ENCODE assay signal across 37 mouse cellular contexts in the genomic region with DNA sequence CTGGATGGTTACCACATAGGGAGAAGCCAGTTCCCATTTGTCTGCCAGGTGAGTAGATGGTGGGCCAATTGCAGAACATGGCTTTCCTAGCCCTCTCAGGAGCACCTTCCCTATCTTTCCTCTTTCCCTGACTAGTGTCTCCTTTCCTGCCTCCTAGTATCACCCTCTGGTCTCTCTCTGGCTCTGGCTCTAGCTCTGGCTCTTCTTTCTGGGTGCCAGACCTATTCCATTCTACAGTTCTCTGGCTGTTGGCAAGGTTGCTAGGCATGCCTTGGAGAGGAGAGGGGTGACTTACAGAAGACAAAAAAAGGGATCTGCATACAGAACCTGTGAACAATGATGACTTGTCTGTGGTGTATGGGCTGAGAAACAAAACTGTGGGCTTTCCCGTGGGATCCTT. TPM values are rescaled to one million over a fixed set of nuclear protein-coding genes. Genes with fewer than 3 reads are reported as not detected.
DNase-seq lines count a peak whose midpoint lies in the region; ATAC-seq and TF ChIP-seq lines count a peak whose summit lies in the region.
"Had no signal": no experiment of that assay in that cellular context is flagged by ENCODE, and none has a peak within 500 bp of the region (broad histone marks: within the 10 kb centered on the region; RNA-seq: fewer than 3 reads in every experiment).

No protein-coding gene starts in this region.

- no peak for TF ChIP-seq CTCF in forebrain, postnatal 0 days (IDR thresholded peaks at IDR 0.05; ENCODE audit: low read depth)

- no peak overlapping the region for H3K9ac ChIP-seq in forebrain, postnatal 0 days
- H3K9ac ChIP-seq in forebrain, embryonic 11.5 days (ENCODE audit: low read length), result no peak overlapping the region
- no peak overlapping the region for H3K9ac ChIP-seq in hindbrain, embryonic 16.5 days (ENCODE audit: low read depth, low read length)
- H3K9ac ChIP-seq in hindbrain, embryonic 14.5 days, result no peak overlapping the region
- no peak overlapping the region for H3K9ac ChIP-seq in midbrain, embryonic 13.5 days (replicated peaks)
- no peak overlapping the region for H3K9ac ChIP-seq in midbrain, embryonic 15.5 days
- H3K9ac ChIP-seq: embryonic facial prominence, embryonic 15.5 days; forebrain, embryonic 13.5 days; heart, embryonic 13.5 days; intestine, embryonic 15.5 days; limb, embryonic 12.5 days; liver, embryonic 15.5 days; lung, embryonic 14.5 days; neural tube, embryonic 15.5 days had no signal

- no peak overlapping the region for H3K4me3 ChIP-seq in forebrain, postnatal 0 days (ENCODE audit: low read depth, low read length)
- H3K4me3 ChIP-seq in forebrain, embryonic 11.5 days (ENCODE audit: low read depth, low read length), result no peak overlapping the region
- no peak overlapping the region for H3K4me3 ChIP-seq in hindbrain, embryonic 16.5 days (ENCODE audit: low read length)
- H3K4me3 ChIP-seq in hindbrain, embryonic 14.5 days (replicated peaks; ENCODE audit: low read length), result no peak overlapping the region
- no peak overlapping the region for H3K4me3 ChIP-seq in midbrain, embryonic 13.5 days (replicated peaks)
- no peak overlapping the region for H3K4me3 ChIP-seq in midbrain, embryonic 15.5 days
- H3K4me3 ChIP-seq: embryonic facial prominence, embryonic 10.5 days; embryonic facial prominence, embryonic 15.5 days; forebrain, embryonic 13.5 days; heart, embryonic 13.5 days; intestine, embryonic 15.5 days; limb, embryonic 12.5 days; liver, embryonic 15.5 days; neural tube, embryonic 15.5 days had no signal

- peaks cover 92% of the 10 kb centered on the region for H3K36me3 ChIP-seq in forebrain, postnatal 0 days (ENCODE audit: insufficient read depth)
- H3K36me3 ChIP-seq in forebrain, embryonic 11.5 days (ENCODE audit: control insufficient read depth, insufficient read depth, low read length), result peaks cover 7% of the 10 kb centered on the region; the same call in 1 of the 2 replicates
- H3K36me3 ChIP-seq in hindbrain, embryonic 16.5 days (ENCODE audit: control insufficient read depth, insufficient read depth, low read length), result peaks cover 67% of the 10 kb centered on the region
- peaks cover 100% of the 10 kb centered on the region for H3K36me3 ChIP-seq in hindbrain, embryonic 14.5 days (replicated peaks; ENCODE audit: control insufficient read depth, insufficient read depth)
- peaks cover 99% of the 10 kb centered on the region for H3K36me3 ChIP-seq in midbrain, embryonic 13.5 days
- H3K36me3 ChIP-seq in midbrain, embryonic 15.5 days (replicated peaks), result peaks cover 73% of the 10 kb centered on the region
- H3K36me3 ChIP-seq: liver, embryonic 15.5 days had no signal

- 0 out of 2 replicates have a peak overlapping the region, but pooled peaks have one; percentile 9 for H3K27ac ChIP-seq in forebrain, postnatal 0 days (ENCODE audit: low read depth, low read length)
- H3K27ac ChIP-seq in forebrain, embryonic 11.5 days (ENCODE audit: low read depth, low read length), result no peak overlapping the region
- no peak overlapping the region; the same call in 1 of the 2 replicates for H3K27ac ChIP-seq in hindbrain, embryonic 16.5 days (ENCODE audit: low read depth, low read length)
- no peak overlapping the region for H3K27ac ChIP-seq in hindbrain, embryonic 14.5 days
- 0 out of 2 replicates have a peak overlapping the region, but pooled peaks have one; percentile 6 for H3K27ac ChIP-seq in midbrain, embryonic 13.5 days
- H3K27ac ChIP-seq in midbrain, embryonic 15.5 days, result no peak overlapping the region
- H3K27ac ChIP-seq: embryonic facial prominence, embryonic 10.5 days; embryonic facial prominence, embryonic 15.5 days; forebrain, embryonic 13.5 days; heart, embryonic 13.5 days; intestine, embryonic 15.5 days; limb, embryonic 12.5 days; liver, embryonic 15.5 days; neural tube, embryonic 15.5 days; stomach, postnatal 0 days had no signal

- no peaks in the 10 kb centered on the region for H3K27me3 ChIP-seq in forebrain, postnatal 0 days (ENCODE audit: insufficient read depth, low read length)
- H3K27me3 ChIP-seq in forebrain, embryonic 11.5 days (ENCODE audit: control insufficient read depth, insufficient read depth, low read length), result no peaks in the 10 kb centered on the region
- no peaks in the 10 kb centered on the region for H3K27me3 ChIP-seq in hindbrain, embryonic 16.5 days (replicated peaks; ENCODE audit: control insufficient read depth, insufficient read depth, low read length)
- H3K27me3 ChIP-seq in hindbrain, embryonic 14.5 days (ENCODE audit: control insufficient read depth, insufficient read depth, low read length), result no peaks in the 10 kb centered on the region
- H3K27me3 ChIP-seq in midbrain, embryonic 13.5 days, result no peaks in the 10 kb centered on the region
- no peaks in the 10 kb centered on the region for H3K27me3 ChIP-seq in midbrain, embryonic 15.5 days (replicated peaks)
- H3K27me3 ChIP-seq: embryonic facial prominence, embryonic 15.5 days; forebrain, embryonic 13.5 days; heart, embryonic 13.5 days; intestine, embryonic 15.5 days; limb, embryonic 12.5 days; liver, embryonic 15.5 days; neural tube, embryonic 15.5 days had no signal

- H3K9me3 ChIP-seq in forebrain, postnatal 0 days (ENCODE audit: low read length), result no peaks in the 10 kb centered on the region
- no peaks in the 10 kb centered on the region for H3K9me3 ChIP-seq in forebrain, embryonic 11.5 days (ENCODE audit: control insufficient read depth, low read length)
- no peaks in the 10 kb centered on the region for H3K9me3 ChIP-seq in hindbrain, embryonic 16.5 days (ENCODE audit: control insufficient read depth, low read length)
- H3K9me3 ChIP-seq in hindbrain, embryonic 14.5 days (ENCODE audit: control insufficient read depth, low read length), result no peaks in the 10 kb centered on the region
- H3K9me3 ChIP-seq in midbrain, embryonic 13.5 days, result no peaks in the 10 kb centered on the region
- H3K9me3 ChIP-seq in midbrain, embryonic 15.5 days, result no peaks in the 10 kb centered on the region
- H3K9me3 ChIP-seq: embryonic facial prominence, embryonic 10.5 days; embryonic facial prominence, embryonic 15.5 days; forebrain, embryonic 13.5 days; heart, embryonic 13.5 days; intestine, embryonic 15.5 days; limb, embryonic 12.5 days; liver, embryonic 15.5 days; neural tube, embryonic 15.5 days had no signal

- no peaks in the 10 kb centered on the region for H3K4me1 ChIP-seq in forebrain, postnatal 0 days (ENCODE audit: insufficient read depth)
- peaks cover 2% of the 10 kb centered on the region; the same call in 1 of the 2 replicates for H3K4me1 ChIP-seq in forebrain, embryonic 11.5 days (replicated peaks; ENCODE audit: control insufficient read depth, insufficient read depth, low read length)
- H3K4me1 ChIP-seq in hindbrain, embryonic 16.5 days (ENCODE audit: control insufficient read depth, insufficient read depth, low read depth, low read length), result no peaks in the 10 kb centered on the region
- no peaks in the 10 kb centered on the region for H3K4me1 ChIP-seq in hindbrain, embryonic 14.5 days (replicated peaks; ENCODE audit: control insufficient read depth, insufficient read depth, low read length)
- H3K4me1 ChIP-seq in midbrain, embryonic 13.5 days (replicated peaks), result peaks cover 19% of the 10 kb centered on the region
- H3K4me1 ChIP-seq in midbrain, embryonic 15.5 days, result no peaks in the 10 kb centered on the region
- H3K4me1 ChIP-seq: embryonic facial prominence, embryonic 10.5 days; embryonic facial prominence, embryonic 15.5 days; heart, embryonic 13.5 days; intestine, embryonic 15.5 days; limb, embryonic 12.5 days; liver, embryonic 15.5 days; neural tube, embryonic 15.5 days had no signal

- 71% methylated on average over 1 of the region's 1 CpGs for WGBS in forebrain, postnatal 0 days
- WGBS in forebrain, embryonic 11.5 days, result 83% methylated on average over 1 of the region's 1 CpGs
- 80% methylated on average over 1 of the region's 1 CpGs for WGBS in hindbrain, embryonic 16.5 days
- 76% methylated on average over 1 of the region's 1 CpGs for WGBS in hindbrain, embryonic 14.5 days
- 81% methylated on average over 1 of the region's 1 CpGs for WGBS in midbrain, embryonic 13.5 days
- WGBS in midbrain, embryonic 15.5 days, result 76% methylated on average over 1 of the region's 1 CpGs

- no peak overlapping the region for H3K4me2 ChIP-seq in forebrain, postnatal 0 days (ENCODE audit: low read depth)
- H3K4me2 ChIP-seq in forebrain, embryonic 11.5 days (ENCODE audit: low read depth, low read length, severe bottlenecking), result no peak overlapping the region
- H3K4me2 ChIP-seq in hindbrain, embryonic 16.5 days (ENCODE audit: low read length), result no peak overlapping the region
- no peak overlapping the region for H3K4me2 ChIP-seq in hindbrain, embryonic 14.5 days (replicated peaks)
- no peak overlapping the region for H3K4me2 ChIP-seq in midbrain, embryonic 13.5 days (replicated peaks)
- no peak overlapping the region for H3K4me2 ChIP-seq in midbrain, embryonic 15.5 days
- H3K4me2 ChIP-seq: embryonic facial prominence, embryonic 15.5 days; forebrain, embryonic 13.5 days; heart, embryonic 13.5 days; intestine, embryonic 15.5 days; limb, embryonic 12.5 days; liver, embryonic 15.5 days; lung, embryonic 14.5 days; neural tube, embryonic 15.5 days had no signal

- ATAC-seq in forebrain, postnatal 0 days, result no peak
- no peak for ATAC-seq in forebrain, embryonic 11.5 days (replicated peaks; ENCODE audit: low FRiP score)
- peak; percentile 34; the same call in 1 of the 2 replicates for ATAC-seq in hindbrain, embryonic 16.5 days
- no peak for ATAC-seq in hindbrain, embryonic 14.5 days (ENCODE audit: low FRiP score)
- no peak for ATAC-seq in midbrain, embryonic 13.5 days
- no peak for ATAC-seq in midbrain, embryonic 15.5 days (replicated peaks)
- no peak for ATAC-seq in activated CD4-positive, CD25-positive, alpha-beta regulatory T cell, adult 4 months
- ATAC-seq: forebrain, embryonic 13.5 days; intestine, embryonic 15.5 days had no signal

- DNase-seq in forebrain, postnatal 0 days, result no peak
- no peak for DNase-seq in forebrain, embryonic 11.5 days (ENCODE audit: low spot score)
- no peak for DNase-seq in hindbrain, embryonic 14.5 days (ENCODE audit: low spot score)
- DNase-seq: adrenal gland, postnatal 25 days; cerebellum, adult 11-12 months; cerebellum, postnatal 10 days; gastrocnemius, postnatal 14 days; heart, postnatal 10 days; kidney, adult 2 months; kidney, postnatal 36 days; lung, embryonic 14.5 days; lung, postnatal 14 days; right cerebral cortex, postnatal 4 days; thymus, adult 18-20 months; thymus, postnatal 25 days had no signal

RNA-seq across cellular contexts. Expression of a gene that starts 20.4 kb away (rescaled TPM):
- not detected in 2 replicates for total RNA-seq in forebrain, postnatal 0 days (2014; rRNA removed)
- not detected in 2 replicates for polyA plus RNA-seq in forebrain, postnatal 0 days (2015; fragmentation: Nextera tagmentation; extraction: Ambion mirVana)
- polyA plus RNA-seq in forebrain, embryonic 11.5 days (2014; fragmentation: Nextera tagmentation; extraction: Ambion mirVana), result not detected in 2 replicates
- polyA plus RNA-seq in hindbrain, embryonic 16.5 days (2015; fragmentation: Nextera tagmentation; extraction: Ambion mirVana), result 0.09 TPM in 1 of 2 replicates, not detected in the other
- not detected in 2 replicates for polyA plus RNA-seq in hindbrain, embryonic 14.5 days (2014; fragmentation: Nextera tagmentation; extraction: Ambion mirVana)
- not detected in 2 replicates for polyA plus RNA-seq in midbrain, embryonic 13.5 days (2015; fragmentation: Nextera tagmentation; extraction: Ambion mirVana)
- polyA plus RNA-seq in midbrain, embryonic 15.5 days (2015; fragmentation: Nextera tagmentation; extraction: Ambion mirVana), result 0.06 TPM in 1 of 2 replicates, not detected in the other
- under 1 TPM in 1 of 2 experiments, not detected in 1; 0.19 TPM for polyA plus RNA-seq in activated CD4-positive, CD25-positive, alpha-beta regulatory T cell, adult 4 months (2017; shearing (Covaris generic))
- total RNA-seq: adrenal gland, adult 18-20 months; adrenal gland, postnatal 25 days; gastrocnemius, postnatal 14 days; granulocyte monocyte progenitor cell, adult 5-6 weeks; heart, postnatal 10 days; hematopoietic stem cell, adult 5-6 weeks; layer of hippocampus, adult 8-10 months; left cerebral cortex, postnatal 25 days; liver, adult 2 months had no signal
- polyA plus RNA-seq: embryonic facial prominence, embryonic 10.5 days; heart, embryonic 13.5 days; intestine, embryonic 15.5 days; kidney, adult 2 months; kidney, embryonic 16.5 days; liver, adult 2 months; liver, embryonic 15.5 days; lung, embryonic 14.5 days; neural tube, embryonic 15.5 days; spleen, adult 2 months; stomach, postnatal 0 days had no signal

RNA-seq across cellular contexts. Expression of a gene that starts 22.1 kb away (rescaled TPM):
- 353 and 416 TPM in 2 replicates for total RNA-seq in forebrain, postnatal 0 days (2014; rRNA removed)
- polyA plus RNA-seq in forebrain, postnatal 0 days (2015; fragmentation: Nextera tagmentation; extraction: Ambion mirVana), result 58.1 and 80.1 TPM in 2 replicates
- 19.7 and 21.8 TPM in 2 replicates for polyA plus RNA-seq in forebrain, embryonic 11.5 days (2014; fragmentation: Nextera tagmentation; extraction: Ambion mirVana)
- polyA plus RNA-seq in hindbrain, embryonic 16.5 days (2015; fragmentation: Nextera tagmentation; extraction: Ambion mirVana), result 82.9 and 85.5 TPM in 2 replicates
- polyA plus RNA-seq in hindbrain, embryonic 14.5 days (2014; fragmentation: Nextera tagmentation; extraction: Ambion mirVana), result 114 and 117 TPM in 2 replicates
- 46.7 and 53.2 TPM in 2 replicates for polyA plus RNA-seq in midbrain, embryonic 13.5 days (2015; fragmentation: Nextera tagmentation; extraction: Ambion mirVana)
- 86.4 and 88.8 TPM in 2 replicates for polyA plus RNA-seq in midbrain, embryonic 15.5 days (2015; fragmentation: Nextera tagmentation; extraction: Ambion mirVana)
- polyA plus RNA-seq in activated CD4-positive, CD25-positive, alpha-beta regulatory T cell, adult 4 months (2017; shearing (Covaris generic)), result 1 to 10 TPM; 5.0 to 6.2 TPM

RNA-seq across cellular contexts. Expression of a gene that starts 30.2 kb away (rescaled TPM):
- not detected in 2 replicates for total RNA-seq in forebrain, postnatal 0 days (2014; rRNA removed)
- polyA plus RNA-seq in forebrain, postnatal 0 days (2015; fragmentation: Nextera tagmentation; extraction: Ambion mirVana), result not detected in 2 replicates
- 0.13 TPM in 2 replicates for polyA plus RNA-seq in forebrain, embryonic 11.5 days (2014; fragmentation: Nextera tagmentation; extraction: Ambion mirVana)
- polyA plus RNA-seq in hindbrain, embryonic 16.5 days (2015; fragmentation: Nextera tagmentation; extraction: Ambion mirVana), result not detected in 2 replicates
- not detected in 2 replicates for polyA plus RNA-seq in hindbrain, embryonic 14.5 days (2014; fragmentation: Nextera tagmentation; extraction: Ambion mirVana)
- not detected in 2 replicates for polyA plus RNA-seq in midbrain, embryonic 13.5 days (2015; fragmentation: Nextera tagmentation; extraction: Ambion mirVana)
- polyA plus RNA-seq in midbrain, embryonic 15.5 days (2015; fragmentation: Nextera tagmentation; extraction: Ambion mirVana), result not detected in 2 replicates
- polyA plus RNA-seq in activated CD4-positive, CD25-positive, alpha-beta regulatory T cell, adult 4 months (2017; shearing (Covaris generic)), result not detected
- total RNA-seq: adrenal gland, adult 18-20 months; adrenal gland, postnatal 25 days; gastrocnemius, postnatal 14 days; granulocyte monocyte progenitor cell, adult 5-6 weeks; heart, postnatal 10 days; hematopoietic stem cell, adult 5-6 weeks; layer of hippocampus, adult 8-10 months; layer of hippocampus, postnatal 25 days; left cerebral cortex, postnatal 25 days; liver, adult 2 months had no signal
- polyA plus RNA-seq: embryonic facial prominence, embryonic 10.5 days; embryonic facial prominence, embryonic 15.5 days; forebrain, embryonic 13.5 days; heart, embryonic 13.5 days; intestine, embryonic 15.5 days; kidney, adult 2 months; kidney, embryonic 16.5 days; limb, embryonic 12.5 days; liver, adult 2 months; liver, embryonic 15.5 days; lung, embryonic 14.5 days; neural tube, embryonic 15.5 days; spleen, adult 2 months; stomach, postnatal 0 days had no signal

RNA-seq across cellular contexts. Expression of a gene that starts 44.7 kb away (rescaled TPM):
- total RNA-seq in forebrain, postnatal 0 days (2014; rRNA removed), result not detected in 2 replicates
- polyA plus RNA-seq in forebrain, postnatal 0 days (2015; fragmentation: Nextera tagmentation; extraction: Ambion mirVana), result 0.53 and 1.1 TPM in 2 replicates
- 0.39 TPM in 1 of 2 replicates, not detected in the other for polyA plus RNA-seq in forebrain, embryonic 11.5 days (2014; fragmentation: Nextera tagmentation; extraction: Ambion mirVana)
- 1.6 and 1.9 TPM in 2 replicates for polyA plus RNA-seq in hindbrain, embryonic 16.5 days (2015; fragmentation: Nextera tagmentation; extraction: Ambion mirVana)
- 2.2 and 3.1 TPM in 2 replicates for polyA plus RNA-seq in hindbrain, embryonic 14.5 days (2014; fragmentation: Nextera tagmentation; extraction: Ambion mirVana)
- polyA plus RNA-seq in midbrain, embryonic 13.5 days (2015; fragmentation: Nextera tagmentation; extraction: Ambion mirVana), result 1.6 TPM in 2 replicates
- 2.4 and 3.7 TPM in 2 replicates for polyA plus RNA-seq in midbrain, embryonic 15.5 days (2015; fragmentation: Nextera tagmentation; extraction: Ambion mirVana)
- not detected for polyA plus RNA-seq in activated CD4-positive, CD25-positive, alpha-beta regulatory T cell, adult 4 months (2017; shearing (Covaris generic))
- total RNA-seq: adrenal gland, adult 18-20 months; adrenal gland, postnatal 25 days; gastrocnemius, postnatal 14 days; granulocyte monocyte progenitor cell, adult 5-6 weeks; heart, postnatal 10 days; hematopoietic stem cell, adult 5-6 weeks; liver, adult 2 months had no signal
- polyA plus RNA-seq: embryonic facial prominence, embryonic 15.5 days; heart, embryonic 13.5 days; kidney, adult 2 months; limb, embryonic 12.5 days; liver, adult 2 months; liver, embryonic 15.5 days; spleen, adult 2 months had no signal

RNA-seq across cellular contexts. Expression of a gene that starts 52.0 kb away (rescaled TPM):
- total RNA-seq in forebrain, postnatal 0 days (2014; rRNA removed), result not detected in 2 replicates
- not detected in 2 replicates for polyA plus RNA-seq in forebrain, postnatal 0 days (2015; fragmentation: Nextera tagmentation; extraction: Ambion mirVana)
- not detected in 2 replicates for polyA plus RNA-seq in forebrain, embryonic 11.5 days (2014; fragmentation: Nextera tagmentation; extraction: Ambion mirVana)
- not detected in 2 replicates for polyA plus RNA-seq in hindbrain, embryonic 16.5 days (2015; fragmentation: Nextera tagmentation; extraction: Ambion mirVana)
- polyA plus RNA-seq in hindbrain, embryonic 14.5 days (2014; fragmentation: Nextera tagmentation; extraction: Ambion mirVana), result not detected in 2 replicates
- not detected in 2 replicates for polyA plus RNA-seq in midbrain, embryonic 13.5 days (2015; fragmentation: Nextera tagmentation; extraction: Ambion mirVana)
- not detected in 2 replicates for polyA plus RNA-seq in midbrain, embryonic 15.5 days (2015; fragmentation: Nextera tagmentation; extraction: Ambion mirVana)
- not detected for polyA plus RNA-seq in activated CD4-positive, CD25-positive, alpha-beta regulatory T cell, adult 4 months (2017; shearing (Covaris generic))
- total RNA-seq: adrenal gland, adult 18-20 months; adrenal gland, postnatal 25 days; gastrocnemius, postnatal 14 days; granulocyte monocyte progenitor cell, adult 5-6 weeks; heart, postnatal 10 days; hematopoietic stem cell, adult 5-6 weeks; layer of hippocampus, adult 8-10 months; layer of hippocampus, postnatal 25 days; left cerebral cortex, postnatal 25 days; liver, adult 2 months had no signal
- polyA plus RNA-seq: embryonic facial prominence, embryonic 10.5 days; embryonic facial prominence, embryonic 15.5 days; forebrain, embryonic 13.5 days; heart, embryonic 13.5 days; intestine, embryonic 15.5 days; kidney, adult 2 months; kidney, embryonic 16.5 days; limb, embryonic 12.5 days; liver, adult 2 months; liver, embryonic 15.5 days; lung, embryonic 14.5 days; neural tube, embryonic 15.5 days; spleen, adult 2 months; stomach, postnatal 0 days had no signal

Comparison
In these comparisons a context has a peak if more than half of its experiments do, and no peak if none do; other contexts are left out.
1. H3K27ac ChIP-seq: peak in forebrain, postnatal 0 days (single experiment) and midbrain, embryonic 13.5 days (single experiment); none in forebrain, embryonic 11.5 days (single experiment), hindbrain, embryonic 16.5 days (single experiment), hindbrain, embryonic 14.5 days (single experiment) and midbrain, embryonic 15.5 days (single experiment).